Mouse (Mus musculus): Measurements from ENCODE around the gene Fam20a.

Gene Fam20a

GRCm38 (mm10) chr11:109715311-109715781 is 6.7 kb downstream of the Fam20a start:
- no peak for DNase-seq (ENCODE audit: low spot score in 2 of 2)

GRCm38 (mm10) chr11:109714341-109715247 is 7.5 kb downstream of the Fam20a start:
- DNase-seq (ENCODE audit: low spot score in 2 of 2): no peak

GRCm38 (mm10) chr11:109709501-109709900 is 12.6 kb downstream of the Fam20a start:
- DNase-seq (ENCODE audit: low spot score in 2 of 2): no peak

GRCm38 (mm10) chr11:109708786-109709185 is 13.3 kb downstream of the Fam20a start:
- DNase-seq (ENCODE audit: low spot score in 2 of 2): no peak

- no peak for DNase-seq (ENCODE audit: low spot score in 2 of 2)
Measured at GRCm38 (mm10) chr11:109707442-109707841, 14.6 kb downstream of the Fam20a start.

- no peak for DNase-seq (ENCODE audit: low spot score in 2 of 2)
Measured at GRCm38 (mm10) chr11:109706586-109706985, 15.5 kb downstream of the Fam20a start.

GRCm38 (mm10) chr11:109706055-109706412 is 16.0 kb downstream of the Fam20a start:
- DNase-seq (ENCODE audit: low spot score in 2 of 2): no peak

GRCm38 (mm10) chr11:109705336-109706054 is 16.6 kb downstream of the Fam20a start:
- DNase-seq (ENCODE audit: low spot score in 2 of 2): no peak

GRCm38 (mm10) chr11:109704311-109705205 is 17.5 kb downstream of the Fam20a start:
- no peak for DNase-seq (ENCODE audit: low spot score in 2 of 2)

- no peak for DNase-seq (ENCODE audit: low spot score in 2 of 2)
Measured at GRCm38 (mm10) chr11:109703845-109704244, 18.2 kb downstream of the Fam20a start.

GRCm38 (mm10) chr11:109702031-109702815 is 19.9 kb downstream of the Fam20a start:
- DNase-seq (ENCODE audit: low spot score in 2 of 2): no peak

- no peak for DNase-seq (ENCODE audit: low spot score in 2 of 2)
Measured at GRCm38 (mm10) chr11:109700761-109701160, 21.3 kb downstream of the Fam20a start.

- DNase-seq (ENCODE audit: low spot score in 2 of 2): no peak
Measured at GRCm38 (mm10) chr11:109699784-109700183, 22.3 kb downstream of the Fam20a start.

- no peak for DNase-seq (ENCODE audit: low spot score in 2 of 2)
Measured at GRCm38 (mm10) chr11:109698740-109699139, 23.3 kb downstream of the Fam20a start.

GRCm38 (mm10) chr11:109697089-109697643 is 24.9 kb downstream of the Fam20a start:
- no peak for DNase-seq (ENCODE audit: low spot score in 2 of 2)

- DNase-seq (ENCODE audit: low spot score in 2 of 2): no peak
Measured at GRCm38 (mm10) chr11:109696519-109696918, 25.6 kb downstream of the Fam20a start.

GRCm38 (mm10) chr11:109692737-109693136 is 29.3 kb downstream of the Fam20a start:
- no peak for DNase-seq (ENCODE audit: low spot score in 2 of 2)

- DNase-seq (ENCODE audit: low spot score in 2 of 2): no peak
Measured at GRCm38 (mm10) chr11:109689539-109689938, 32.5 kb downstream of the Fam20a start.

GRCm38 (mm10) chr11:109682221-109682620 is 39.9 kb downstream of the Fam20a start:
- DNase-seq (ENCODE audit: low spot score in 2 of 2): no peak

GRCm38 (mm10) chr11:109681556-109681955 is 40.5 kb downstream of the Fam20a start:
- DNase-seq (ENCODE audit: low spot score in 2 of 2): no peak

GRCm38 (mm10) chr11:109680934-109681333 is 41.1 kb downstream of the Fam20a start:
- no peak for DNase-seq (ENCODE audit: low spot score in 2 of 2)

Measured in frontal cortex, postnatal 25 days (tissue).